Mouse (Mus musculus): ENCODE measurements around the gene Ccdc117. TPM values are rescaled to one million over a fixed set of nuclear protein-coding genes. Genes with fewer than 3 reads are reported as not detected.
"Not testable (repeated sequence)": the region's sequence is repeated elsewhere in the genome, so short reads cannot be mapped to it uniquely, and the experiment has no call there.

Gene Ccdc117
- polyA plus RNA-seq, 1 experiment from 2014 or later: 17.4 TPM

DNA sequence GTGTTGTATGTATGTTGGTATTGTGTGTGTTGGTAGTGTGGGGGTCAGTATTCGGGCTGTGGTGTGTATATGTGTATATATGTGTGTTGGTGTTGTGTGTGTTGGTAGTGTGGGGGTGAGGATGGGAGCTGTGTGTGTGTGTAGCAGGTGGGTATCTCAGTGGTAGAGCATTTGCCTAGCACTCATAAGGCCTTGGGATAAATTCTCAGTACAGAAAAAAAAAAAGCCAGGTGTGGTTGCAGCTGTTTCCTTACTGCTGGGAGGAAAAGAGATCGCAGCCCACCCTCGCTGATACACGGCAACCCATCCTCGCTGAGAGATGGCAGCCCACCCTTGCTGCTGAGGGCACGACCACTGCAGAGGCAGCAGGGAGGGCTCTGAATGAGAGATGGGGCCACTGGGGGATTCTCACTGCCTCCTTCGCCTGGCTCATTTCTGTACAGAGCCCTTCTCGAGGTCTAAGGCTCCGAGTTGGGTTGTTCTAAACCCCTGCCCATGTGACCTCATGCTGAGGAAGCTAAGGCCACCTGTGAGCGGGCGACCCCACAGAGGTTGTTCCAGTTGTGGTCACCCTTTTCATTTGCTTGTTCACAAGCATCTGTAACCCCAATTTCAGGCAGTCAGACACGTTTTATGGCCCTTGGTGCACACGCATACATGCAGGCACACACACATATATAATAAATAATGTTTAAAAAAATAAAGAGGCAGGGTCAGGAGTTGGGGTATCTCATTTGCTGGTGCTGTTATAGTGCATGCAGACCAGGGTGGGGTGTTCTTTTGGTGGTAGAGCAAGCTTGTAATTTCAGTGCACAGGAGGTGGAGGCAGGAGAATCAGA lies 40.9 kb downstream of the Ccdc117 start:
- Histone ChIP-seq H3K4me3 (no peak overlapping the region), H3K36me3 (no peaks in the 10 kb centered on the region), H3K4me2 (no peak overlapping the region), H3K4me1 (no peaks in the 10 kb centered on the region), H3K9ac (no peak overlapping the region), H3K27me3 (no peaks in the 10 kb centered on the region), H3K9me3 (no peaks in the 10 kb centered on the region), H3K27ac (no peak overlapping the region)
- 71% methylated on average over 13 of the region's 13 CpGs for WGBS
- ATAC-seq (ENCODE audit: insufficient number of reproducible peaks, low FRiP score, low TSS enrichment, low read depth): no peak

DNA sequence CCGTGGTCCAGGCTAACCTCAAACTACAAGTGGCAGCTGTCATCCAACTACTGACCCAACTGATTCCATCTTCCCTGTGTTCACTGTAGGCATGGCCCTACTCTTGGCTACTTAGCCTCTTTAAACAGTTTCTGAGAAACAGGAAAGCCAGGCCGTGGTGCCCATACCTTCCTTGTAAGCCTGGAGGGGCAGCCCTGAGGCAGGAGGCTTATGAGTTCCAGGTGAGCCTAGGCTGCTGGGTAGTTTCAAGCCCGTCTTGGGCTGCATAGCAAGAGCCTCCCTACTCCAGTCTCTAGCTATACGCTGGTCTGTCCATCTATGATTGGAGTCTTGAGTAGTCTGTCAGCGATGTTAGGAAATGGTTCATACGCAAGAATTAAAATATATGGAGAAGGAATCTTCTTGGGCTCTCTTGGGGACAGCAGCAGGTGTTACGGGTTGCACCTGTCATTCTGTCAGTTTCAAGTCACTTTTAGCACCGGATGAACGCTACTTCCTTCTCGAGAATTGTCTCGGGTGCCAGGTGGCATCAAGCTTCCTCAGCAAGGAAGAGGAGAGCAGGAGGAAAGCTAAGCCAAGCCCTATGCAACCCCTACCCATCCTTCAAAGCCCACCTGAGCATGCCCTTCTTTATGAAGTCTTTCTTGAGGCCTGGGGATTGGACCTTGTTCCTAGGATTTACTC lies 41.9 kb downstream of the Ccdc117 start:
- no peak for ATAC-seq (ENCODE audit: insufficient number of reproducible peaks, low FRiP score, low TSS enrichment, low read depth)
- H3K4me2 ChIP-seq: no peak overlapping the region
- WGBS: 79% methylated on average over 11 of the region's 11 CpGs

DNA sequence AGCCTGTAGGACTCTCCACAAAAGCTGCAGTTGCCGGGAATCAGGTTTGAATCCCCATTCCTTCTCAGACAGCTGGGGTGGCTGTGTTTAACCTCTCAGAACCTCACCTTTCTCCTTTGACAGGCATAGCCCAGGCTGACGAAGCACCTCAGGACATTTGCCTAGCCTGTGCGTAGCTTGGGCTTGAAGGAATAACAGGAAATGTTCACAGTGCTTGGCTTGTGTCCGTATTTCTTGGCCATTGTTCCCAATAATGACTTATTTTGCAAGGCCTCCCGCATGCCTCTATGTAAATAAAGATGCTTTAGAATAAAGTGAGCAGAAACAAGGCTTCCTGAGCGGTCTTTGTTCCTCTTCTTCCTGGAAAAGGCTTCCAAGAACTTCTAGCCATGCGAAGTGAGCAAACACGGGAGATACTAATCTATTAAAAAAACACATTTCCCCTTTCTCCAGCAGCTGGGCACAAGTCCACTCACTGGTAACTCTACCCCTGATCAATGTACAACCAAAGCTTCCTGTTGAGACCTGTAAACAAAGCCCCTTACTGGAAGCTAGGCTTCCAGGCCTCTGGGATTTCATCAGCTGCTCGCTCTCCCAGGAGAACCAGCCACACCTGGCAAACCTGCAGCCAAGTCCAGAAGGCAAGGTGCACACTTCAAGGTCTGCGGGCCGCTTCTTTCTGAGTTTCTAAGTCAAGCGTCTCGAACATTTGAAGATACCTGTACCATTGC lies 42.9 kb downstream of the Ccdc117 start:
- no peak overlapping the region for H3K27ac ChIP-seq

More for the DNA sequence above, 41.9 kb downstream of the Ccdc117 start:
- Histone ChIP-seq H3K9me3 (no peaks in the 10 kb centered on the region), H3K27ac (no peak overlapping the region), H3K27me3 (no peaks in the 10 kb centered on the region), H3K9ac (no peak overlapping the region), H3K4me3 (no peak overlapping the region), H3K4me1 (no peaks in the 10 kb centered on the region), H3K36me3 (no peaks in the 10 kb centered on the region)

DNA sequence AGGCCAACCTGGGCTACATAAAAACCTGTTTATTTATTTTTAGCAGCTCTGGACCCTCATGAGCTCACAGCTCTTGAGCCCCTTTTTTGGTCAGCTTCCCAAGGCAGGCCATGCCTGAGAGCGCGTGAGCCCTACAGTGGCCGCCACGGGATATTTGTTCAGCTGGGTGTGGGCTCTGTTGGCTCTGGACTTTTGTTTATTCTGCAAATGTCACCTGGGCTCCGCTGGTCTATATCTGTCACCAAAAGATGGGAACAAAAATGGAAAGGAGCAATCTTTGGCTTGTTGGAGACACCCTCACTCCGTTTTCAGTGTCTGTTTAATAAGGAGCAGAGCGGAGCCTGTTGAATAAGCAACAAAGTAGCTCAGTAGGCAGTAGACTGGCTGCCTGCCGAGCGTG lies 43.6 kb downstream of the Ccdc117 start:
- Histone ChIP-seq H3K27me3 (no peaks in the 10 kb centered on the region), H3K9me3 (no peaks in the 10 kb centered on the region), H3K4me1 (no peaks in the 10 kb centered on the region), H3K27ac (no peak overlapping the region), H3K36me3 (no peaks in the 10 kb centered on the region), H3K4me3 (no peak overlapping the region), H3K4me2 (no peak overlapping the region), H3K9ac (no peak overlapping the region)
- 82% methylated on average over 9 of the region's 9 CpGs for WGBS
- no peak for ATAC-seq (ENCODE audit: insufficient number of reproducible peaks, low FRiP score, low TSS enrichment, low read depth)

More for the DNA sequence above, 42.9 kb downstream of the Ccdc117 start:
- H3K27me3 ChIP-seq: no peaks in the 10 kb centered on the region
- H3K9ac ChIP-seq: no peak overlapping the region
- WGBS: 70% methylated on average over 13 of the region's 13 CpGs
- H3K4me2 ChIP-seq: no peak overlapping the region
- H3K4me1 ChIP-seq: no peaks in the 10 kb centered on the region
- ATAC-seq (ENCODE audit: insufficient number of reproducible peaks, low FRiP score, low TSS enrichment, low read depth): no peak
- H3K36me3 ChIP-seq: no peaks in the 10 kb centered on the region
- H3K9me3 ChIP-seq: no peaks in the 10 kb centered on the region
- H3K4me3 ChIP-seq: no peak overlapping the region

DNA sequence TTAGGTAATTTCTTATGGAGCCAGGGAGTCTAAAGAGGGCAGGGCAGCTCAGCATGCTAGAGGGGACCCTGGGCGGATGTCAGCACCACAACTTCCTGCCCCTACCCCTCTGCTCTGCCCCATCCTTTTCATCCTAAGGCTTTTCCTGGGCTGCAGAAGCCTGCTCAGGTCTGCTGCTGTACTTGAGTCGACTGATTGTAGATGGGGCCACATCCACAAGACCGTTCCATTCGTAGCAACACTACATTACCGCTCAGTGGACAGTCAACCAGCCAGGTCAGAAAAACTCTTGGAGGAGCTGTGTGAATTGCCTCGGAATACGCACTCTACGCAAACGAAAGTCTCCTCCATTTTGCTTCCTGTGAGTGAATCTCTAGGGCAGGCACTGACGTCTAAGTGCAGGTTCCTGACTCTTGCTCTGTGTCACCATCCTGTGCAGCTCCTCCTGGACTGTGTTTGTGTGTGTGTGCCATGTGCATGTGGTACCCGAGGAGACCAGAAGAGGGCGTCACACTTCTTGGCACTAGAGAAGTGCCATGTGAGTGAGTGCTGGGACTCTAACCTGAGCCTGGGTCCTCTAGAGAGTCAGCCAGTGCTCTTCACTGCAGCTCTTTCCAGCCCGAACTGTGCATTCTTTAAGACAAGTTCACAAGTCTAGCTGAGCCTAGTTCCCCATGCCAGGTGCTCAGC lies 45.3 kb downstream of the Ccdc117 start:
- Histone ChIP-seq H3K4me2 (no peak overlapping the region), H3K9me3 (no peaks in the 10 kb centered on the region), H3K36me3 (no peaks in the 10 kb centered on the region), H3K4me3 (no peak overlapping the region), H3K27ac (no peak overlapping the region), H3K9ac (no peak overlapping the region), H3K27me3 (no peaks in the 10 kb centered on the region), H3K4me1 (no peaks in the 10 kb centered on the region)
- no peak for ATAC-seq (ENCODE audit: insufficient number of reproducible peaks, low FRiP score, low TSS enrichment, low read depth)
- 92% methylated on average over 13 of the region's 13 CpGs for WGBS

DNA sequence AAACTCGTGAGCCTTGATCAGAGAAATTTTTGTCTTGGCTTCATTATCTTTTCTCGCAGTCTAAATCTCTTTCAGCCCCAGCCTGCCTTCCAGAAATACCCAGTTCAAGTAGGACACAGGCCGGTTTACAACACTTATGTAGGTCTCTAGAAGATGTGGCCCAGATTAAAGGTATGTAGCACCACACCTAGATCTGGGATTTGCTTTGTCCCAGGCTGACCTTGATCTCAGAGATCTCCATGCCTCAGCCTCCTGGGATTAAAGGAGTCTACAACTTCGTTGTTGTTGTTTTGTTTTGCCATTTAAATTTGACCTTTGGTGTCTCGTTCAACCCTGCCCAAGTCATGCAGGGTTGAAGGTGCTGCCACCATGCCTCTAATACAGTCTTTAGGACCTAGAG lies 46.1 kb downstream of the Ccdc117 start:
- no peaks in the 10 kb centered on the region for H3K36me3 ChIP-seq
- H3K9me3 ChIP-seq: no peaks in the 10 kb centered on the region
- H3K4me1 ChIP-seq: no peaks in the 10 kb centered on the region
- 78% methylated on average over 5 of the region's 5 CpGs for WGBS
- no peak for ATAC-seq (ENCODE audit: insufficient number of reproducible peaks, low FRiP score, low TSS enrichment, low read depth)
- H3K27me3 ChIP-seq: no peaks in the 10 kb centered on the region
- H3K9ac ChIP-seq: no peak overlapping the region
- no peak overlapping the region for H3K4me2 ChIP-seq
- H3K27ac ChIP-seq: no peak overlapping the region
- no peak overlapping the region for H3K4me3 ChIP-seq

DNA sequence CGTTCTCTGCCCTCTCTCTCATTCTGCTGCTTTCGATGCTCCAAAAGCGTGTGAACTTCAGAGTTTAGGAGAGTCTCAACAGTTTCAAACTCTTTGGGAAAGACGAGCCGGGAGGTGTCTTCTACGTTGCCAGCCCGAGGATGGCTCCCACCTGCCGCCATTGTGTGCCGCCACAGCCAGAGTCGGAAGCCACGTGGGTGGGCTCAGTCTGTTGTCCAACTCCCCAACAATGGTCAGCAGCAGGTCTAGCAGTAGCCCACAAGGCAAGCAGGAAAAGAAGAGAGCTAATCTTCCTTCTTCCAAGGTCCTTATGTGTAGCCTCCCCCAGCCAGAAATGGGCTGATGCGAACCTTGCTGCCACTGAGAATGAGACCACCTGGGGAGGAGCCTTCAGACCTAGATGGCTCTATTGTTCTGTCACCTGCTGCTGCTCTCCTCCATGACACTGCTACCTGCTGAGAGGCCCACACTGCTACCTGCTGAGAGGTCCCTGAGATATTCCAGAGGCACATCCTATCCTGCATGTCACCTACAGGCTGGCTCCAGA lies 46.6 kb downstream of the Ccdc117 start:
- Histone ChIP-seq H3K4me3 (no peak overlapping the region), H3K4me2 (no peak overlapping the region), H3K9ac (no peak overlapping the region), H3K27me3 (no peaks in the 10 kb centered on the region), H3K27ac (no peak overlapping the region), H3K36me3 (no peaks in the 10 kb centered on the region), H3K9me3 (no peaks in the 10 kb centered on the region), H3K4me1 (no peaks in the 10 kb centered on the region)
- ATAC-seq (ENCODE audit: insufficient number of reproducible peaks, low FRiP score, low TSS enrichment, low read depth): no peak
- WGBS: 80% methylated on average over 12 of the region's 12 CpGs

DNA sequence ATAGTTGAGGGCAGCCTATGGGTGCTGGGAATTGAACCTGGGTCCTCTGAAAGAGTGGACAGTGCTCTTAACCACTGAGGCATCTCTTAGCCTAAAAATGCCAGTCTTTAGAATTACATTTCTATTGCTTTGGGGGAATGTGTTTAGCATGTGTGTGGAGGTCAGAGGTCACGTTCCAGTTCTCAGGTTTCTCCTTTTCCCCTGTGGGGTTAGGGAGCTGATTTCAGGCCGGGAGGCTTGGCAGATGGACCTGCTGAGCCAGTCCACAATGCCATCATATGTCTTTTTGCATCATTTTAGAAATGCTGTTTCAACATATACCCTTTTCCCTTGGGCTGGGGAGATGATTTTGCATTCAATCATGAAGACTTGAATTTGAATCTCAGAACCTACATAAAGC lies 48.1 kb downstream of the Ccdc117 start:
- Histone ChIP-seq H3K4me1 (no peaks in the 10 kb centered on the region), H3K36me3 (no peaks in the 10 kb centered on the region), H3K27me3 (no peaks in the 10 kb centered on the region), H3K4me2 (no peak overlapping the region), H3K9ac (no peak overlapping the region), H3K27ac (no peak overlapping the region), H3K4me3 (no peak overlapping the region), H3K9me3 (no peaks in the 10 kb centered on the region)
- WGBS: 37% methylated on average over 2 of the region's 2 CpGs
- no peak for ATAC-seq (ENCODE audit: insufficient number of reproducible peaks, low FRiP score, low TSS enrichment, low read depth)

DNA sequence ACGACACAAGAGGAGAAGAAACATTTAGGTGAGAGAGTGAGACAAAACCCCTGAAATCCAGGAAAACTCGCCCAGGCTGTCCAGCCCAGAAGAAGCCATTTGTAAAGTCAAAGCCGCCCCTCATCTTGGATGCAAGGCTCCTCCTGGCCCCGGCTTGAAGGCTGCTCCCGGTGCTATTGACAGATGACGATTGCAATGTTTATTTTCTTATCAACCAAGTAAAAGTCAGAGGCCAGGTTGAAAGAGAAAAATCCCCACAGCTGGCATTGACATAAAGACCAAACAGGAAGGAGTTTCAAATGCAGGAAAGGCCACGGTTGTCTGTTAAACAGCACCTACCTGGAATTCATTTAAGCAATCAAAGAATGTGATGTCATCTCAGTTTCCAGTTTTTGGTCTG lies 50.1 kb downstream of the Ccdc117 start:
- WGBS: 61% methylated on average over 7 of the region's 7 CpGs
- Histone ChIP-seq H3K27me3 (no peaks in the 10 kb centered on the region), H3K27ac (no peak overlapping the region), H3K4me3 (no peak overlapping the region), H3K4me1 (no peaks in the 10 kb centered on the region), H3K9ac (no peak overlapping the region), H3K4me2 (no peak overlapping the region), H3K36me3 (no peaks in the 10 kb centered on the region), H3K9me3 (no peaks in the 10 kb centered on the region)
- no peak for ATAC-seq (ENCODE audit: insufficient number of reproducible peaks, low FRiP score, low TSS enrichment, low read depth)

DNA sequence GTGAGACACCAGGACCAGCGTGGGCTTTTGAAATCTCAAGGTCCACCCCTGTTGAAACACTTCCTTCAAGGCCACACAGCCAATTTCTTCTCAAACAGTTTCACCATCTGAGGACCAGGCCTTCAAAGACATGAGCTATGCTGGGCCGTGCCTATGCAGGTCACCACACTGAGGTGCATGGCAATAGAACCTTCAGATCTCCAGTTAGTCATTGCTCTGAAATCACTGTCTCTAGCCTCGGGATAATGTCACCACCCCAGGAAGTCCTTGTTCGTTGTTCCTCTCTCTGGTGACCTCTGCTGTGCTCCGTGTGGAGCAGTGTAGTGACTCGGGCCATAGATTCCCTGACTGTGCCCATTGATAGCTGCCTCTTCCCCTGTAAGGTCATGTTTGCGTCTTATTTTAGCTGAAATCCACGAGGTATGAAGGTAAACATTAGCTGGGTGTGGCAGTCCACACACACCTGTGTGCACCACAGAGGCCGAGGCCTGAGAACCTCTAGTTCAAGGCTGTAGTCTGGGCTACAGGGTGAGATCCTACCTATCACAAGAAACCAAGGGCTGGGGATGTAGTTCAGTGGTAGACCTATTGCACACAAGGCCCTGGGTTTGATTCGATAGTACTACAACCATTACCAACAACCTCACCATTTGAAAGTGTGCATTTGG lies 50.9 kb downstream of the Ccdc117 start:
- H3K27me3 ChIP-seq: no peaks in the 10 kb centered on the region
- no peak overlapping the region for H3K4me3 ChIP-seq
- H3K9me3 ChIP-seq: no peaks in the 10 kb centered on the region
- 83% methylated on average over 10 of the region's 10 CpGs for WGBS
- H3K9ac ChIP-seq: no peak overlapping the region
- ATAC-seq (ENCODE audit: insufficient number of reproducible peaks, low FRiP score, low TSS enrichment, low read depth): no peak
- no peaks in the 10 kb centered on the region for H3K4me1 ChIP-seq
- H3K36me3 ChIP-seq: no peaks in the 10 kb centered on the region
- no peak overlapping the region for H3K27ac ChIP-seq
- no peak overlapping the region for H3K4me2 ChIP-seq

DNA sequence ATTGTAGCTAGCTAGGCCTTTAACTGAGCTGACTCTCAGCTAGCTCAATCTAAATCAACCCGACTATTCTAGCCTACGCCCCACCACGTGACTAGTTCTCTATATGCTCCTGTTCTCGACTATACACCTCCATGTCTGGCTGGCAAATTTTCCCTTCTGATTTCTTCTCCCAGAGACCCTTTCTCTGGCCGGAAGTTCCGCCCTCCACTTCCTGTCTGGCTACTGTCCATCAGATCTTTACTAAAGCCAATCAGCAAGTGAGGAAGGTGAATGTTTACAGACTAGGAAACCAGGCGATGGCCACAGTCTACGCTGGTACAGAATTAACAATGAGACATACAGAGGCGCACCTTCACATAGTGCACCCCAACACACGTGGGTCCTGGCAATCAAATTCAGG lies 52.6 kb downstream of the Ccdc117 start:
- not testable (repeated sequence) for ATAC-seq (ENCODE audit: insufficient number of reproducible peaks, low FRiP score, low TSS enrichment, low read depth); H3K27ac ChIP-seq; H3K9ac ChIP-seq; H3K9me3 ChIP-seq; H3K4me2 ChIP-seq; H3K36me3 ChIP-seq; H3K4me1 ChIP-seq; H3K27me3 ChIP-seq; H3K4me3 ChIP-seq
- 81% methylated on average over 10 of the region's 10 CpGs for WGBS
